Comparison of ENCODE assay signal across 8 mouse cellular contexts in the genomic region with DNA sequence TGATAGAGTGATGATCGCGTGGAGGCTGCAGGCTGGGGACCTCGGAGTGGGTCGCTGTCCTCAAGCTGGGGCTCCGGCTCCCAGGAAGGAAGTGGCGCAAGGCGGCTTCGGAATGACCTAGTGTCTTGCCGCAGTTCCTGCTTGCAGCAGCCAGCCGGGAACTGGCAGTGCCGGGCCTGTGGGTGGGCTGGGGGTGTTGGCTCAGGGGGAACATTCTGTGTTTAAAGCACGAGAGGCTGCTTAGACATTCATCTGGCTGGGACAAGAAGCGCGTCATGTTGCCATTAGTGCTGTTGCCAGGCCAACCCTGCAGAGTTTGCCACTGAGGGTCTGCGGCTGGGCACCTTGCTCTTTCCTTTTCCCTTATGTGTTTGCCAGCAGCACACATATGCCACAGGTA.
DNase-seq lines count a peak whose midpoint lies in the region; ATAC-seq and TF ChIP-seq lines count a peak whose summit lies in the region.

No protein-coding gene starts in this region.

- H3K9ac ChIP-seq in hindbrain, embryonic 14.5 days: peak overlapping the region; percentile 28
- H3K9ac ChIP-seq in lung, embryonic 14.5 days: no peak overlapping the region
- 0 out of 2 replicates have a peak overlapping the region, but pooled peaks have one; percentile 21 for H3K9ac ChIP-seq in neural tube, embryonic 15.5 days (replicated peaks)
- H3K9ac ChIP-seq in heart, embryonic 12.5 days: no peak overlapping the region

- H3K36me3 ChIP-seq in hindbrain, embryonic 14.5 days (replicated peaks; ENCODE audit: control insufficient read depth, insufficient read depth): no peaks in the 10 kb centered on the region
- H3K36me3 ChIP-seq in lung, embryonic 14.5 days (ENCODE audit: insufficient read depth): no peaks in the 10 kb centered on the region
- no peaks in the 10 kb centered on the region for H3K36me3 ChIP-seq in neural tube, embryonic 15.5 days
- no peaks in the 10 kb centered on the region for H3K36me3 ChIP-seq in heart, embryonic 12.5 days

- peak; percentile 44 for ATAC-seq in hindbrain, embryonic 14.5 days (ENCODE audit: low FRiP score)
- ATAC-seq in lung, embryonic 14.5 days (ENCODE audit: insufficient read depth): 0 out of 2 replicates have a peak, but pooled peaks have one; percentile 37
- ATAC-seq in neural tube, embryonic 15.5 days (ENCODE audit: low FRiP score): peak; percentile 32; the same call in 1 of the 2 replicates
- no peak for ATAC-seq in heart, embryonic 12.5 days (ENCODE audit: insufficient number of reproducible peaks, low FRiP score)

- no peak overlapping the region for H3K4me3 ChIP-seq in hindbrain, embryonic 14.5 days (replicated peaks; ENCODE audit: low read length)
- no peak overlapping the region for H3K4me3 ChIP-seq in lung, embryonic 14.5 days (ENCODE audit: low read depth, low read length)
- H3K4me3 ChIP-seq in neural tube, embryonic 15.5 days (replicated peaks): no peak overlapping the region
- no peak overlapping the region for H3K4me3 ChIP-seq in heart, embryonic 12.5 days

- H3K27me3 ChIP-seq in hindbrain, embryonic 14.5 days (ENCODE audit: control insufficient read depth, insufficient read depth, low read length): no peaks in the 10 kb centered on the region
- no peaks in the 10 kb centered on the region for H3K27me3 ChIP-seq in lung, embryonic 14.5 days (ENCODE audit: insufficient read depth, low read length)
- H3K27me3 ChIP-seq in neural tube, embryonic 15.5 days (replicated peaks): no peaks in the 10 kb centered on the region; the same call in 1 of the 2 replicates
- no peaks in the 10 kb centered on the region for H3K27me3 ChIP-seq in heart, embryonic 12.5 days (replicated peaks)

- TF ChIP-seq CTCF in lung, embryonic 14.5 days (IDR thresholded peaks at IDR 0.05; ENCODE audit: low read depth): no peak

- H3K9me3 ChIP-seq in hindbrain, embryonic 14.5 days (ENCODE audit: control insufficient read depth, low read length): no peaks in the 10 kb centered on the region
- no peaks in the 10 kb centered on the region for H3K9me3 ChIP-seq in lung, embryonic 14.5 days (ENCODE audit: low read depth, low read length)
- no peaks in the 10 kb centered on the region for H3K9me3 ChIP-seq in neural tube, embryonic 15.5 days (replicated peaks)
- H3K9me3 ChIP-seq in heart, embryonic 12.5 days (replicated peaks): no peaks in the 10 kb centered on the region

- DNase-seq in cerebellum, postnatal 10 days: peak; percentile 41 to 67
- DNase-seq in cerebellum, adult 11 months: no peak
- peak; percentile 40 for DNase-seq in hindbrain, embryonic 14.5 days (ENCODE audit: low spot score)
- peak; percentile 32 for DNase-seq in lung, embryonic 14.5 days
- no peak for DNase-seq in adrenal gland, postnatal 10 days
- DNase-seq in urinary bladder, postnatal 10 days (ENCODE audit: low spot score): no peak

- H3K27ac ChIP-seq in hindbrain, embryonic 14.5 days: peak overlapping the region; percentile 76
- H3K27ac ChIP-seq in lung, embryonic 14.5 days (ENCODE audit: low read depth): no peak overlapping the region
- peak overlapping the region; percentile 54 for H3K27ac ChIP-seq in neural tube, embryonic 15.5 days (replicated peaks)
- no peak overlapping the region for H3K27ac ChIP-seq in heart, embryonic 12.5 days (ENCODE audit: poor library complexity, severe bottlenecking)

- peak overlapping the region; percentile 31 for H3K4me2 ChIP-seq in hindbrain, embryonic 14.5 days (replicated peaks)
- no peak overlapping the region for H3K4me2 ChIP-seq in lung, embryonic 14.5 days
- H3K4me2 ChIP-seq in neural tube, embryonic 15.5 days: peak overlapping the region; percentile 39
- H3K4me2 ChIP-seq in heart, embryonic 12.5 days: no peak overlapping the region

- peaks cover 54% of the 10 kb centered on the region for H3K4me1 ChIP-seq in hindbrain, embryonic 14.5 days (replicated peaks; ENCODE audit: control insufficient read depth, insufficient read depth, low read length)
- peaks cover 16% of the 10 kb centered on the region for H3K4me1 ChIP-seq in lung, embryonic 14.5 days (ENCODE audit: insufficient read depth)
- peaks cover 55% of the 10 kb centered on the region for H3K4me1 ChIP-seq in neural tube, embryonic 15.5 days
- H3K4me1 ChIP-seq in heart, embryonic 12.5 days (replicated peaks): peaks cover 5% of the 10 kb centered on the region

- 25% methylated on average over 15 of the region's 15 CpGs for WGBS in hindbrain, embryonic 14.5 days
- 49% methylated on average over 15 of the region's 15 CpGs for WGBS in lung, embryonic 14.5 days
- 24% methylated on average over 15 of the region's 15 CpGs for WGBS in neural tube, embryonic 15.5 days
- 81% methylated on average over 15 of the region's 15 CpGs for WGBS in heart, embryonic 12.5 days

Comparison
In these comparisons a context has a peak if more than half of its experiments do, and no peak if none do; other contexts are left out.
1. DNase-seq: peak in cerebellum, postnatal 10 days (2 of 2), hindbrain, embryonic 14.5 days (single experiment) and lung, embryonic 14.5 days (single experiment); none in cerebellum, adult 11 months (single experiment), adrenal gland, postnatal 10 days (single experiment) and urinary bladder, postnatal 10 days (single experiment).
2. H3K27ac ChIP-seq: peak in hindbrain, embryonic 14.5 days (single experiment) and neural tube, embryonic 15.5 days (single experiment); none in lung, embryonic 14.5 days (single experiment) and heart, embryonic 12.5 days (single experiment).
3. H3K4me2 ChIP-seq: peak in hindbrain, embryonic 14.5 days (single experiment) and neural tube, embryonic 15.5 days (single experiment); none in lung, embryonic 14.5 days (single experiment) and heart, embryonic 12.5 days (single experiment).
4. H3K9ac ChIP-seq: peak in hindbrain, embryonic 14.5 days (single experiment) and neural tube, embryonic 15.5 days (single experiment); none in lung, embryonic 14.5 days (single experiment) and heart, embryonic 12.5 days (single experiment).